Mouse (Mus musculus): ENCODE measurements around the gene Iqcf6.
"Not testable (repeated sequence)": the region's sequence is repeated elsewhere in the genome, so short reads cannot be mapped to it uniquely, and the experiment has no call there.

GRCm38 (mm10) chr9:106595402-106595801 lies 31.0 kb upstream of the Iqcf6 start:
- not testable (repeated sequence) for TF ChIP-seq CTCF (IDR thresholded peaks at IDR 0.05; ENCODE audit: borderline replicate concordance, control insufficient read depth, extremely low read depth, insufficient read depth, low read length, poor library complexity); POLR2A (IDR thresholded peaks at IDR 0.05; ENCODE audit: control insufficient read depth, extremely low read depth, insufficient read depth, low read length, poor library complexity)

Measured in thymus, adult 2 months (tissue).